Mouse (Mus musculus) adrenal gland, adult (tissue): Measurements from ENCODE around the gene Mrvi1.

Experiments used
- DNase-seq, 2 experiments: peaks; one replicate each; pipeline ENCODE4 v3.0.0; 2022 to 2023; ENCODE audit warnings: low spot score in 1 of 2; ENCODE audit not compliant: inconsistent age in 2 of 2

Gene Mrvi1

DNA sequence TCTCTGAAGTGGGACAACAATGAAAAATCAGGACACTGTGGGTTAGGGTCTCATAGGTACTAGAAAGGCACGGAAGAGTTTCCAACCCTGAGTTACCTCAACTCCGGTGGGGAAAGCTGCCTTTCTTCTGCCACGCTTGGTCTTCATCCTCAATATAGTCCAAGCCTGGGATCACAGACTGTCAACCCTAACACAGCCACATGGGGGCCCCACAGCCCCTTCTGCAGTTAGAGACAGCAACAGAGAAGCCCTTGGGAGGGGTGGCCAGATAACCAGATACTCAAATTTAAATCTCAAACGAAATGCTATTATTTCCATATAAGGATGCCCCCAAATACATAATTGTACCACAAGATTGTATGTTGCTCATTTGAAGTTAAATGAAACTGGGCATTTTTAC lies 503 bp upstream of the Mrvi1 start:
- peak; percentile 55 to 84 for DNase-seq

GRCm38 (mm10) chr7:110981036-110981435 lies 1.2 kb downstream of the Mrvi1 start:
- DNase-seq = no peak

DNA sequence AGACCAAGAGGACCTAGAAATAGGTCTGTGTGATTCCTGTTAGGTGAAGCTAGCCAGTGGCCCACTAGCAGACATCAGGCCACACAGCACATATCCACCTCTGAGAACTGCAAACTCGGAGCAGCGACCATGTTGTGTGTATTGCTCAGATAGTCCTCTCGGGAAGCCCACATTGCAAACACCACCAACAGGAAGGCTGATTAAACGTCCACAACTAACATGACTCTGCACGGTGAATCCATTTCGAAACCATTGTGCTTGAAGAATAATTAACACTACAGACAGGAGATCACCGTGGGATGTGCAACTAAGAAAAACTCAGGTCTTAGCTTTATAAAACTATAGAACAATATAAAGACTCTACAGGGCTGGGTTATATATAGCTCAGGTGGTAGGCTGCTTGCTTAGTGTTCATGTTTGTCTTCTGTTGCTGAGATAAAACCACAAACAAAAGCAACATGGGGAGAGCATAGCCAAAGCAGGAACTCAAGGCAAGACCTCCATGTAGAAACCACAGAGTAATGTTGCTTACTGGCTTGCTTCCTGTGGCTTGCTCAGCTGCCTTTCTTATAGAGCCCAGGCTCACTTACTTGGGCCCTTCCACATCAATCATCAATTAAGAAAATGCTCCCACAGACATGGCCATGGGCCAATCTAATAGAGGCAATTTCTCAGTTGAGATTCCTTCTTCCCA lies 4.4 kb downstream of the Mrvi1 start:
- DNase-seq = no peak

- DNase-seq = no peak
Observed at GRCm38 (mm10) chr7:110973450-110973849, 8.8 kb downstream of the Mrvi1 start.

DNA sequence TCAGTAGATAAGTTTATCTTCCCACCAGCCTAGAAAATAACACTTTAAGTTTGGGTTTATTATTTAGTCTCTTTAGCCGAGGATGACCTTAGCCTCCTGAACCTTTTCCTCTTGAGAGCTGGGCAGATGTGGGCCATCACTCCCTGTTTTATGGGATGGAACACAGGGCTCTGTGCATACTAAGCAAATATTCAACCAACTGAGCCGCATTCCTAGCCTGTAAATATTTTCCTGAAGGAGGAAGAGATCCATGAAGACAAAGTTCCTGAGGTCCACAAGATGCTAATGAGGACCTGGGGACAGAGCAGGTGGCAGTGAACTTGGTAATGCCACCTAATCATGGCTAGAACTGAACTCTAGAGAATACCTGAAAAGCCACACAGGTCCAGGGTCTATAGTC lies 9.5 kb downstream of the Mrvi1 start:
- DNase-seq = no peak

DNA sequence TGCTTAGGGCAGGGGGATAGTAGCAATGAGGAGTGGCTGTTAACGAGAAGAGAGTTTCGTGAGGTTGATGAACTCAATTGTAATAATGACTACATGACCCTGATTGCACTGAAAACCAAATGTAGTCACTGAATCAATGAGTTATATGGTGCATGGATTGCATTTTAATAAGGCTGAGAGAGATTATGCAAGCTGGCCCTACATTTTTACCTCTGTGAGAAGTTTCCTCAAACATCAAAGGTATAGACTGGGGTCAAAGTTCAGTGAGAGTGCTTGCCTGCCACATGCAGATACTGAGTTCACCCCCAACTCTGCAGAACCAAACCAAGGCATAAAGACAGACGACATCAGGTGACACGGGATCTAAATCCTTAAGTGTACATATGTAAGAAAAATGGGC lies 14.9 kb downstream of the Mrvi1 start:
- no peak for DNase-seq

- no peak for DNase-seq
Observed at GRCm38 (mm10) chr7:110966853-110967252, 15.4 kb downstream of the Mrvi1 start.

DNA sequence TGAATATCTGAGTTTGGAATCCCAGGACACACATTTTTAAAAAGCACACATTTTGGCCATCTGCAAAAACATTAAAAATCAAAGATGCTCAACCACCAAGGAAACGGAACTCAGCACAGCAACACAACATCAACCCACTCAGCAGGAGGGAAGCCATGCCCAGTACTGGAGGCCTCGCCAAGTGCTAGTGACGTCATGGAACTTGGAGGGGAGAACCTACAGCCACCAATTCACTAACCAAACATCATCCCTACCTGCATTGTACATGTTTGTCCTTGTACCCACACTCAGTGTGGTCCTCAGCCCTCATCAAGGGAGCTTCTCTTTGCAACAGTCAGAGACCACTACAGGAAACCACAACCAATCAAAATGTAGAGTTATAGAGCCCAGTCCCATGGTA lies 16.9 kb downstream of the Mrvi1 start:
- no peak for DNase-seq

- DNase-seq = no peak
Observed at GRCm38 (mm10) chr7:110963655-110963997, 18.6 kb downstream of the Mrvi1 start.

- DNase-seq = no peak
Observed at GRCm38 (mm10) chr7:110962943-110963654, 19.2 kb downstream of the Mrvi1 start.

DNA sequence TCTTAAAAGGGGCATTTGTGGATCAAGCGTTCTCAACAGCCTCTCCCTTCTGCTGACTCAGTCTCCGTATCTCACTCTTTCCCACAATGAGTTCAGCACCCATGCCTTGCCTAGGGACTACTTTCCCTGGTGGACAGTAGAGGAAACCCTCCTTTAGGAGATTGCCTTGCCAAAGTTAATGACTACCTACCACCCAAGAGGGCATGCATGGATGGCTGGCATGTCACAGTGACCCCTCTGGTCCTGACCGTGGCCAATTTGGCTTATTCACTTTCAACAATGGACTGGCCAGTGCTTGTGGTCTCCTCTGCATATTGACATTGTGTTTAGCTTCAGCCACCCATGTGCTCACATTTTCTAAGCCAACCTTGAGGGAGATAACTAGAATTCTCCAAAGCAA lies 19.8 kb downstream of the Mrvi1 start:
- no peak for DNase-seq

- DNase-seq = no peak
Observed at GRCm38 (mm10) chr7:110956422-110957170, 25.7 kb downstream of the Mrvi1 start.

GRCm38 (mm10) chr7:110955576-110955975 lies 26.7 kb downstream of the Mrvi1 start:
- DNase-seq = peak in 1 of 2 experiments; percentile 54

GRCm38 (mm10) chr7:110954072-110954858 lies 28.0 kb downstream of the Mrvi1 start:
- peak in 1 of 2 experiments; percentile 59 for DNase-seq

DNA sequence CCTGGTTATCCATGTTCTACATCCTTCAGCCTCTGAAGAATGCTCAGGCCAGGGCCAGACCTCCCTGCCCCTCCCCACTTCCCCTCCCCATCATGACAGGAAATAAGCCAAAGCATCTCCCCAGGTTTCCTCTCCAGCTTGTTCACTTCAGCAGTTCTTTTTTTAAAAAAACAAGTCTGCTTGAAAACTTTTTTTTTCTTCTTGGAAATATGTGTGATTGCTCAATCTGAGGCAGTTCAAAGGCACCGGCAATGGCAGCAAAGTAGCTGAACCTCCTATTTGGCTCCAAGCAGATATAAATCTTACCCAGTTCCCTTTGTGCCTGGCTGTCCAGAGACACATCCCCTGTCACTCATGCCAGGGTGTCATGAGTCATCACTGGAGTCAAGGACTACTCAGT lies 29.1 kb downstream of the Mrvi1 start:
- DNase-seq = peak; percentile 79 to 91

DNA sequence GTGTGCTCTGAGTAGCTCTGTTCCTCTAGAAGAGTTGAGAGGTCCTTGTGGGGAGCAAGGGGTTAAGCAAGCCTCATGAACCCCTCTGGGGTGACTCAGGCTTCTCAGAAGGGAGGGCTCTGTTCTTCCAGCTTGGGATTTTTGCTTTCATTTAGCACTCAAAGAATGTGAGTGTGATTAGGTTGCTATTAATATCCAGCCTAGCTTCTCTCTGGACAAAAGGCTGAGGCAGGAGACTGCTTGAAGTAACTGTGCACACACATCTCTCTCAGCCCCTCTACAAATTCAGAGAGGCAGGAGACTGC lies 31.7 kb downstream of the Mrvi1 start:
- peak in 1 of 2 experiments; percentile 65 for DNase-seq

GRCm38 (mm10) chr7:110949785-110950620 lies 32.3 kb downstream of the Mrvi1 start:
- peak in 1 of 2 experiments; percentile 63 for DNase-seq

- peak in 1 of 2 experiments; percentile 67 for DNase-seq
Observed at GRCm38 (mm10) chr7:110948579-110948978, 33.7 kb downstream of the Mrvi1 start.

DNA sequence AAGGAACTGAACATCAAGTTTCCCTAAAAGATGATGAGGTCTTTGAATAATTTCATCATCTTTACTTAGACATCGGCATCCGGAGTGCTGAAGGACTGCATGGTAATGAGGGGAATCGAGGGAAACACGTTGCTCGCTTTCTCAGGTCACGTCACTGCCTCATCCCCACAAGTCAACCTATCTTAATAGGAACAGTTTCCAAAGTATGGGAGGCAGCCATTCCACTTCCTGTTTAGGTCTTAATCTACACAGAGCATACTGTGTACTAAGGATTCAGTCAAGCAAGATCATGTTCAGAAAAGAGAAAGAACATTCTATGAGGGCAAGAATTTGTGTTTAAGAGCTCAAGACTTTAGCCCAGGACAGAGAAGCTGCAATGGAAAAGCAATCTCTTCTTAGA lies 34.6 kb downstream of the Mrvi1 start:
- DNase-seq = no peak

DNA sequence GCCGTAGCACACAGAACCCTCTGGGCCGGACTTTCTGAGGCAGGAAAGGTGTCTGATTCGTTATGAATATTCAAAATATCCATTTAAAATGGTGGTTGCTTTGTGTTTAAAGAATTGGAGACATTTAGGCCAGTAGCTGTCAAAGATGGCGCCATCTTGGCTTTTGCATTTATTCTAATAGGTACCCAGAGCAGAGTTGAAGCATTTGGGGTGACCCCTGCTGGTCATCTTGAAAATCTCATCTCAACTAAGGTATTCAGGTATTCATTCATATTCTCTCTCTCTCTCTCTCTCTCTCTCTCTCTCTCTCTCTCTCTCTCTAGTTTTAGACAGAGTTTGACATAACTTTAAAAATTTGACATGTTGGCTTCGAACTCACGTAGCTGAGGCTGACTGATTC lies 35.5 kb downstream of the Mrvi1 start:
- DNase-seq = peak in 1 of 2 experiments; percentile 60
